Mouse (Mus musculus) erythroblast, embryonic 14.5 days (primary cell): ENCODE data around the gene Flnb.

ENCODE experiments used
- GATA1 ChIP-seq: IDR thresholded peaks from 2 replicates; pipeline ENCODE4 v1.6.1; 2012; ENCODE audit warnings: low read length, inconsistent platforms, mixed read lengths
- TAL1 ChIP-seq: IDR thresholded peaks from 3 replicates; pipeline ENCODE4 v1.6.1; 2012; ENCODE audit warnings: low read length, inconsistent platforms, mixed read lengths

GRCm38 (mm10) chr14:7989371-7989770, 171.6 kb downstream of the Flnb start:
- no peak for TF ChIP-seq GATA1
- TF ChIP-seq TAL1 = no peak
